Mouse (Mus musculus): ENCODE results near the gene Ahr. TPM values are rescaled to one million over a fixed set of nuclear protein-coding genes. Genes with fewer than 3 reads are reported as not detected.

Gene Ahr
- 4.1 and 8.0 TPM in 2 replicates for polyA plus RNA-seq (2014; fragmentation: Nextera tagmentation; extraction: Ambion mirVana)

DNA sequence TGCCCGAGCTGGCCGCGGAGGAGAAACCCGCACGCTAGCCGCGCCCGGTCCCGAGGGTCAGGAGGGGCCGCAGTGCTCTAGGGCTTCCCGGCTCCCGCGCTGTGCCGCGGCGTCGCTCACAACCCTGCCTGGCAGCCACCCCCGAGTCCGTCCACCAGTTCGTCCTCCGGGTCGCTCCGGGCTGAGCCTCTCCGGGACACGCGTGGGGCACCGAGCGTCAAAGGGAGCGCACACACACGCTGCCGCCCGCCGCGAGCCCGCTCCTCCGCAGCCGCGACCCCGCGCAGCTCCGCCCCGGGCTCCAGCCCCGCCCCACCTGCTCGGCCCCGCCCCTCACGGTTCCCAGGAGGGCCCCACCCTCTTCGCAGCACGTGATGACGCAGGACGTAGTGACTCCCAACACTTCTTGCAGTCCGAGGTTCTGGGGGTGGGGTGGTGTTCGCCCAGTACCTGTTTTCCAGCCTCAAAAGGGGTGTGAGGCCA, at the start of gene Ahr:
Gene Ahr (minus strand): TSS at position 285 of the 483 bp plus-strand sequence.
- H3K4me3 ChIP-seq (ENCODE audit: low read length): peak within 1 kb of the TSS; percentile 83
- H3K4me2 ChIP-seq (replicated peaks; ENCODE audit: low read depth, low read length): peak within 1 kb of the TSS; percentile 98
- peak within 1 kb of the TSS; percentile 73 for H3K9ac ChIP-seq (ENCODE audit: low read depth, low read length)
- no peak within 1 kb of the TSS for H3K27ac ChIP-seq (ENCODE audit: low read depth, low read length)
- no peaks in the 10 kb centered on the region for H3K4me1 ChIP-seq (ENCODE audit: control insufficient read depth, insufficient read depth, low read length)
- peak; percentile 99 for ATAC-seq (ENCODE audit: low FRiP score, low TSS enrichment)
- WGBS: 0% methylated on average over 22 of the region's 52 CpGs
- peaks cover 3% of the 10 kb centered on the region; the same call in 1 of the 2 replicates for H3K27me3 ChIP-seq (ENCODE audit: control insufficient read depth, insufficient read depth, low read length)
- H3K36me3 ChIP-seq (ENCODE audit: control insufficient read depth, insufficient read depth, low read length): no peaks in the 10 kb centered on the region
- H3K9me3 ChIP-seq (ENCODE audit: control insufficient read depth, low read length): no peaks in the 10 kb centered on the region

DNA sequence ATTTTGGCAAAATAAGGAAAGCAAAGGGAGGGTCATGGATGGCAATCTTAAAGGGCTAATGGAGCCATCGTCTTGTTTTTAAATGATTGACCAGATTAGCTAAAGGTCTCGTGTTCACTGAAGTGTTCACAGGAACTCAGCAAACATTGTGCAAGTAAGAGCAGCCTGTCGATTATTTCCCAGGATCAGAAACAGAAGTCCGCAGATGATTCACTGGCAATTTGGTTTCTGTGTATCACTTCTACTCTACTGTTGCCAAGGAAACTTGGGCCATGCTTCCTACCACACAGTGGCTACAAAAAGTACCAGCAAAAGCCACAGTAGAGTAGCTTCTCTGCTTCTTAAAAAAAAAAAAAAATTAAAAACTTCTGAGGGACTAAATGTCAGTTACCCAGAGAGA, 44.0 kb upstream of the Ahr start:
- H3K4me1 ChIP-seq (ENCODE audit: control insufficient read depth, insufficient read depth, low read length): no peaks in the 10 kb centered on the region
- H3K9me3 ChIP-seq (ENCODE audit: control insufficient read depth, low read length): no peaks in the 10 kb centered on the region
- no peak overlapping the region for H3K4me3 ChIP-seq (ENCODE audit: low read length)
- no peak overlapping the region for H3K4me2 ChIP-seq (replicated peaks; ENCODE audit: low read depth, low read length)
- H3K27me3 ChIP-seq (ENCODE audit: control insufficient read depth, insufficient read depth, low read length): no peaks in the 10 kb centered on the region
- WGBS: 66% methylated on average over 4 of the region's 4 CpGs
- H3K27ac ChIP-seq (ENCODE audit: low read depth, low read length): no peak overlapping the region
- no peak for ATAC-seq (ENCODE audit: low FRiP score, low TSS enrichment)
- no peaks in the 10 kb centered on the region for H3K36me3 ChIP-seq (ENCODE audit: control insufficient read depth, insufficient read depth, low read length)
- H3K9ac ChIP-seq (ENCODE audit: low read depth, low read length): no peak overlapping the region

DNA sequence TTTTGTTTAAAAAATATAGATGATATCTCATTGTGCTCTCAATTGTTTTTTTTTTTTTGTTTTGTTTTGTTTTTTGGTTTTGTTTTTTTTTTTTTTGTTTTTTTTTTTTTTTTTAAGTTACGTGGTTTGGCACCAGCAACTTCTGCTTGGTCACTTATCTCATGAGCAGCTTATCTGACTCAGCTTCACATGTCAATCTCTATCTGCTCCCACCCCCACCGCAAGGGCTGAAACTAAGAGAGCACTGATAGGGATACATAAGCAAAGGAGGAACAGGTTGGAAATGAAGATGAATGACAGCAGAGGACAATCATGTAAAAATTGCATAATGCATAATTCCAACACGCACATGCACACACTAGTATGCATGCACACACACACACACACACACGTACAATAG, 41.3 kb upstream of the Ahr start:
- Histone ChIP-seq H3K36me3 (ENCODE audit: control insufficient read depth, insufficient read depth, low read length) (no peaks in the 10 kb centered on the region), H3K9me3 (ENCODE audit: control insufficient read depth, low read length) (no peaks in the 10 kb centered on the region), H3K27me3 (ENCODE audit: control insufficient read depth, insufficient read depth, low read length) (no peaks in the 10 kb centered on the region), H3K4me3 (ENCODE audit: low read length) (no peak overlapping the region), H3K4me2 (replicated peaks; ENCODE audit: low read depth, low read length) (no peak overlapping the region), H3K9ac (ENCODE audit: low read depth, low read length) (no peak overlapping the region), H3K27ac (ENCODE audit: low read depth, low read length) (no peak overlapping the region), H3K4me1 (ENCODE audit: control insufficient read depth, insufficient read depth, low read length) (no peaks in the 10 kb centered on the region)
- ATAC-seq (ENCODE audit: low FRiP score, low TSS enrichment): no peak
- 90% methylated on average over 4 of the region's 4 CpGs for WGBS

DNA sequence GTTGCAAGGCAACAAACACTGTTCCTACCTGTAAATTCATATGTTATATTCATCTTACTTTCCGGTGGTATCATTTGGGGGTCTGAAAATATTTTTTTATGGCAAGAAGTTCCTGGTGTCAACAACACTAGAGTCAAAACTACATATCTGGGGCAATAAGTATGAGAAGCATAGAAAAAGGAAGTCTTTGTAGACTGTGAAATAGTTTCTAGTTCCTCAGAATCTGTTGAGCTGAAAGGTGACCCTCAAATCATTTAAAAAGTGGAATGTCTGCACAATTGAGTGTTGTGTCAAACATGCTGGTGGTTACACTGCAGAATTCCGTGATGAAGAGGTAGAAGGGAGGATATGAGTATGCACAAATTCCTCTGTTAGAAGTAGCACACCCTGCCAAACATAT, 38.9 kb upstream of the Ahr start:
- Histone ChIP-seq H3K4me3 (ENCODE audit: low read length) (no peak overlapping the region), H3K4me2 (replicated peaks; ENCODE audit: low read depth, low read length) (no peak overlapping the region)
- WGBS: 80% methylated on average over 2 of the region's 2 CpGs

DNA sequence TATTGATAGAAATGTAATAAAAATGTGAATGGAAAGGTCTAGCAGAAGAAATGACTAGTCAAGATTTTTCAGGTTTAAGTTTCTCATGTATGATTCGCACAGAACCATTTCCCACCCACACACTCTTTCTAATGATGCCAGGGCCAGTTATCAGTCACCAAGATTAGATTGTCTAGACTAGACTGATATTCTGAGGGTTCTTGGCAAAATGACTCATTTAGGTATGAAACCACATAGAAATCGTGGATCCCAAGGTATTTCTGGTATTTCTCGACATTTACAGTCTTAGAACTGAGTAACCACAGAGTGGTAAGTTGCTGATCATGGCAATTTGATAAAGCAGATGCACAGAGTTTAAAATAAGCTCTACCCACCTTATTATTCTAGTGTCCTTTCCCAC, 28.0 kb upstream of the Ahr start:
- no peak for ATAC-seq (ENCODE audit: low FRiP score, low TSS enrichment)
- H3K4me3 ChIP-seq (ENCODE audit: low read length): no peak overlapping the region
- H3K9me3 ChIP-seq (ENCODE audit: control insufficient read depth, low read length): no peaks in the 10 kb centered on the region
- no peak overlapping the region for H3K27ac ChIP-seq (ENCODE audit: low read depth, low read length)
- 84% methylated on average over 3 of the region's 3 CpGs for WGBS
- H3K27me3 ChIP-seq (ENCODE audit: control insufficient read depth, insufficient read depth, low read length): no peaks in the 10 kb centered on the region
- H3K4me1 ChIP-seq (ENCODE audit: control insufficient read depth, insufficient read depth, low read length): no peaks in the 10 kb centered on the region
- H3K4me2 ChIP-seq (replicated peaks; ENCODE audit: low read depth, low read length): no peak overlapping the region
- H3K9ac ChIP-seq (ENCODE audit: low read depth, low read length): no peak overlapping the region
- H3K36me3 ChIP-seq (ENCODE audit: control insufficient read depth, insufficient read depth, low read length): no peaks in the 10 kb centered on the region

More for the DNA sequence above, 38.9 kb upstream of the Ahr start:
- no peaks in the 10 kb centered on the region for H3K27me3 ChIP-seq (ENCODE audit: control insufficient read depth, insufficient read depth, low read length)
- no peaks in the 10 kb centered on the region for H3K9me3 ChIP-seq (ENCODE audit: control insufficient read depth, low read length)
- no peak overlapping the region for H3K9ac ChIP-seq (ENCODE audit: low read depth, low read length)
- H3K36me3 ChIP-seq (ENCODE audit: control insufficient read depth, insufficient read depth, low read length): no peaks in the 10 kb centered on the region
- no peak overlapping the region for H3K27ac ChIP-seq (ENCODE audit: low read depth, low read length)
- ATAC-seq (ENCODE audit: low FRiP score, low TSS enrichment): no peak
- H3K4me1 ChIP-seq (ENCODE audit: control insufficient read depth, insufficient read depth, low read length): no peaks in the 10 kb centered on the region

DNA sequence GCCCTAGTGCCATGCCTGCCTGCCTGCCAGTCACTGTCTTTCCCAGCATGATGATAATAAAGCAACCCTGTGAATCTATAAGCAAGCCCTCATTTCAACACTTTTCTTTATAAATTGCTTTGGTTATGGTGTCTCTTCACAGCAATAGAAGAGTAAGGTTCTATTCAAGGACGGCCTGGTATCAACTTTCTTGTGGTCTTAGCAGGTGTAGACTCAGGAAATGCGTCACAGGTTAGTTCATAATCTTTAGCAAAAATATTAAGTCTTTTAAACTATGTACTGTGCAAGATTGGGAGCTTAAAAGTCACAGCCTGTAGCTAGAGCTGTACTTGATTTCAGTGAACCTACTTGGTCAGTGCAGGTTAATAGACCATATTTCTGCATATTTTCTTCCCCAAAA, 24.0 kb upstream of the Ahr start:
- no peaks in the 10 kb centered on the region for H3K36me3 ChIP-seq (ENCODE audit: control insufficient read depth, insufficient read depth, low read length)
- H3K4me2 ChIP-seq (replicated peaks; ENCODE audit: low read depth, low read length): no peak overlapping the region
- no peaks in the 10 kb centered on the region for H3K9me3 ChIP-seq (ENCODE audit: control insufficient read depth, low read length)
- no peaks in the 10 kb centered on the region for H3K4me1 ChIP-seq (ENCODE audit: control insufficient read depth, insufficient read depth, low read length)
- H3K9ac ChIP-seq (ENCODE audit: low read depth, low read length): no peak overlapping the region
- WGBS: 93% methylated on average over 2 of the region's 2 CpGs
- no peak overlapping the region for H3K4me3 ChIP-seq (ENCODE audit: low read length)
- no peak overlapping the region for H3K27ac ChIP-seq (ENCODE audit: low read depth, low read length)
- H3K27me3 ChIP-seq (ENCODE audit: control insufficient read depth, insufficient read depth, low read length): no peaks in the 10 kb centered on the region
- no peak for ATAC-seq (ENCODE audit: low FRiP score, low TSS enrichment)

DNA sequence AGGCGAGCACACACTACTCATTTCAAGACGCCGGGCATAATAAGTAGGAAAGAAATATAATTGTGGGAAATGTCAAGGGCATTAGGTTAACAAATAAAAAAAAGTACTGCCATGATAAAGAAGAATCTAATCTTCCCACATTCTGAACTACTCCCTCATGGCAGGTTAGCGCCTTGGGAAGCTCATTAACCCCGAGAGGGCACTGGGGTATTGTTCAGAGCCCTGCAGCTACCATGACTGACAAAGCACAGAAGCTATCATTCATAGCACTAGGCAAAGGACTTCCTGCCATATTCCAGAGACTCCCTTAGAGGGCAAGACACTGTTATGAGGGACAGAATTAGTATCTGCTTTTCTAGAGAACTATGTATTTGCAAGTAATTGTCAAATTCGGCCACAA, 21.1 kb upstream of the Ahr start:
- Histone ChIP-seq H3K4me2 (replicated peaks; ENCODE audit: low read depth, low read length) (no peak overlapping the region), H3K36me3 (ENCODE audit: control insufficient read depth, insufficient read depth, low read length) (no peaks in the 10 kb centered on the region), H3K9ac (ENCODE audit: low read depth, low read length) (no peak overlapping the region), H3K4me1 (ENCODE audit: control insufficient read depth, insufficient read depth, low read length) (no peaks in the 10 kb centered on the region), H3K9me3 (ENCODE audit: control insufficient read depth, low read length) (no peaks in the 10 kb centered on the region), H3K27me3 (ENCODE audit: control insufficient read depth, insufficient read depth, low read length) (no peaks in the 10 kb centered on the region), H3K27ac (ENCODE audit: low read depth, low read length) (no peak overlapping the region), H3K4me3 (ENCODE audit: low read length) (no peak overlapping the region)
- 81% methylated on average over 6 of the region's 6 CpGs for WGBS
- ATAC-seq (ENCODE audit: low FRiP score, low TSS enrichment): no peak

DNA sequence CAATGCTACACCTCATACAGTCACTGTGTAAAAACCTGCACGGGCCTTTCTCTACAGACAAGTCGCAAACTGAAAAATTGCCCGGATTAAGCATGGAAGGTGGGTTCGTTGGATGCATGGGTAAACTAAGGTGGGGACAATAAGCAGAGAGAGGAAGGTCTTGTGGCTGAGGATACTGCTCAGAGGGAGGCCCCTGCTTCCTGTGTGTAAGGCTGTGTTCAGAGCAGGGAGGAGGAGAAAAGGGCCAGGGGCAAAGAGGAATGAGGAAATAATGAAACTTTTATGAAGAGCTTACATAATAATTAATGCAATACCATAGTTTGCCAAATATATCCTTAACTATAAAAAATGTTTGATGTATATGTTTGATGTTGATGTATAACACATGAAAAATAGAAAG, 19.5 kb upstream of the Ahr start:
- Histone ChIP-seq H3K36me3 (ENCODE audit: control insufficient read depth, insufficient read depth, low read length) (no peaks in the 10 kb centered on the region), H3K4me1 (ENCODE audit: control insufficient read depth, insufficient read depth, low read length) (no peaks in the 10 kb centered on the region), H3K4me2 (replicated peaks; ENCODE audit: low read depth, low read length) (no peak overlapping the region), H3K4me3 (ENCODE audit: low read length) (no peak overlapping the region), H3K9ac (ENCODE audit: low read depth, low read length) (no peak overlapping the region), H3K27me3 (ENCODE audit: control insufficient read depth, insufficient read depth, low read length) (no peaks in the 10 kb centered on the region), H3K9me3 (ENCODE audit: control insufficient read depth, low read length) (no peaks in the 10 kb centered on the region), H3K27ac (ENCODE audit: low read depth, low read length) (no peak overlapping the region)
- no peak for ATAC-seq (ENCODE audit: low FRiP score, low TSS enrichment)
- WGBS: 86% methylated on average over 4 of the region's 4 CpGs

DNA sequence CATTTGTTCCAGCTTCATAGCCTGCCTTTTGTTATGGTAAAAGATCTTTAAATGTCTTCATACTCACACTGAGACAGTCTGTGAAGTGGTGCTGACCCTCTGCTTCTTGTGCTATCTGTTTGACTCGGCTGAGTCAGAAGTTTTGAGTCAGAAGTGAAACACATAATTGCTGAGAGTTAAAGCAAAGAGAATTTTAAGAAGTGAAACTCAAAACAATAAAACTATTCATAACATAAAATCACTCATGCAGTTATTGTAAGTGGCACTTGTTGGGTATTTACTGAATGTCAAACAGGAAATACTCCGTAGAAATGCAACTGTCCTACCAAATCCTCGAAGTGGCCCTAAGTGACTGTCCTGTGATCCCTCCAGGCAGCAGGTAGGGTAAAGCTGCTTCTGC, 18.3 kb upstream of the Ahr start:
- ATAC-seq (ENCODE audit: low FRiP score, low TSS enrichment): no peak
- 67% methylated on average over 3 of the region's 3 CpGs for WGBS
- no peak overlapping the region for H3K9ac ChIP-seq (ENCODE audit: low read depth, low read length)
- H3K36me3 ChIP-seq (ENCODE audit: control insufficient read depth, insufficient read depth, low read length): no peaks in the 10 kb centered on the region
- no peak overlapping the region for H3K4me3 ChIP-seq (ENCODE audit: low read length)
- no peak overlapping the region for H3K4me2 ChIP-seq (replicated peaks; ENCODE audit: low read depth, low read length)
- no peaks in the 10 kb centered on the region for H3K4me1 ChIP-seq (ENCODE audit: control insufficient read depth, insufficient read depth, low read length)
- no peaks in the 10 kb centered on the region for H3K27me3 ChIP-seq (ENCODE audit: control insufficient read depth, insufficient read depth, low read length)
- H3K9me3 ChIP-seq (ENCODE audit: control insufficient read depth, low read length): no peaks in the 10 kb centered on the region
- H3K27ac ChIP-seq (ENCODE audit: low read depth, low read length): no peak overlapping the region

Data from kidney, embryonic 14.5 days (tissue).